Mouse (Mus musculus): ENCODE results near the gene Guca2b.

Gene Guca2b

DNA sequence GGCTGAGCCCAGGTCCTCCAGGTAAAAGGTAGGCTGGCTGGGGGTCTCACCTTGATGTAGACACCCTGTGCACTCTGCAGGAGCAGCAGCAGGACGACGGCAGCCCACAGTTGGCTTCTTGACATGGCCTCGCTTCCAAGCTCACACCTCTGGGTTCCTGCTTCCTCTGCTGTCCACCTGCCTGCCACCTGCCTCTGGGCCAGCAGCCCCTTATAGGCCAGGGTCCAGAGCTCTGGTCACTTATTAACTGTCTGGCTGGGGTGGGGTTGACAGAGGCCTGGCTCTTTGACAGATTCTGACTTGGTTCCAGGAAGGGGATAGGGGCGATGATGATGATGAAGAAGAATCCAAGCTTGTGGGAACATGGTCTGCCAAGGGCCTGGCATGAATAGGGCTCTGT lies at the start of gene Guca2b:
TSS of gene Guca2b (minus strand) at position 224 of the 400 bp plus-strand sequence.
- no peak for DNase-seq (ENCODE audit: extremely low read depth, low read depth, low spot score)

DNA sequence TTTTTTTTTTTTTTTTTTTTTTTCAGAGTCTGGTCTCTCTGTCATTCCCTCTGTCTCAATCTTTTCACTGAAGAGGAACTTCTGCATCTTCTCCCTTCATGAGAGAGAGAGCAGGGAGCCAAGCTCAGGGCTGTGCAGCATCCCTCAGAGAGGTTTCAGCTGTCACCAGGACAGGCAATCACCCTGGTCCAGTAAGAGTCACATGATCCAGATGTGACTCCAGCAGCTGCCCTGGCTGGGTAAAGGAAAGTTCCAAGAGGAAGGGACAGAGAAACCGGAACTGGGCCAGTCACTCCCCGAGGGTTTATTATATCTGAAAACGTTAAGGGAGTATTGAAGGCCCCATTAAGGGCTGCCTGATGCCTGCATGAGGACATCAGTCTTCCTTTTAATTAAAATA lies 49.0 kb upstream of the Guca2b start:
- DNase-seq (ENCODE audit: extremely low read depth, low read depth, low spot score) = no peak

DNA sequence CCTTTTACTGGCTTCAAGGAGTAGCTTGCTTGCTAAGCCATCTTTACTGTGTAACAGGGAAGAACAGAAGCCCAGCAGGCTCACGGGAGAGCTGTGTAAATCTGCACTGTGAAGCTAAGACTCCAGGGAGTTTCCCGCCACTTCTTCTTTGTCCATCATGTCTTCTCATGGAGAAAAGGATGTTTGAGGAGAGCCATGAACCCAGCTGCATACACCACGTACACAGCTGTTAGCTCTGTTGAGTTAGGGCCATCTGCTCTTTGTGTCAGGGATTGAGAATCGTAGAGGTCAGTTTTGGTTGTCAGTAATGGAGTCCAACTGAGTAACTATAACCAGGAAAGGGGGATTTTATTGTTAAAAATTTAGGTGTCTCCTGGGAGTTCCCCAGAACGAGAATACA lies 48.6 kb upstream of the Guca2b start:
- DNase-seq (ENCODE audit: extremely low read depth, low read depth, low spot score) = no peak

DNA sequence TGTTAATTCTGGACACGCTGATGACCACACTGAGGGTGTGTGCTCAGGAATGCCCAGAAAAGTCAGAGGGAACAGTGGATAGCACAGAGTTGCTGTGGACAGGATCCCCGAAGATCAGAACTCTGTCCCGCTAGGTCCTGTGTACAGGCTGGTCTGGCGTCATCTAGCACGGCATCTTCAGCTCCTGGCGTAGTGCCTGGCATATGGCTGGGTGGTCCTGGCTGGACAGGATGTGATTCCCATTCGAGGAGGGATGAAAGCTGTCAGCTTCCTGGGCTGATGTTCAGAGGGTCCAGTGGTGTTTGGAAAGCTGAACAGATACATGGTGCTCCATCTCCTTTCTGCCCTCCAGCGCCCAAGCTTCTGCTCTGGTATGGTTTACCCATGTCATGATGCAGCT lies 45.2 kb upstream of the Guca2b start:
- DNase-seq (ENCODE audit: extremely low read depth, low read depth, low spot score) = no peak

DNA sequence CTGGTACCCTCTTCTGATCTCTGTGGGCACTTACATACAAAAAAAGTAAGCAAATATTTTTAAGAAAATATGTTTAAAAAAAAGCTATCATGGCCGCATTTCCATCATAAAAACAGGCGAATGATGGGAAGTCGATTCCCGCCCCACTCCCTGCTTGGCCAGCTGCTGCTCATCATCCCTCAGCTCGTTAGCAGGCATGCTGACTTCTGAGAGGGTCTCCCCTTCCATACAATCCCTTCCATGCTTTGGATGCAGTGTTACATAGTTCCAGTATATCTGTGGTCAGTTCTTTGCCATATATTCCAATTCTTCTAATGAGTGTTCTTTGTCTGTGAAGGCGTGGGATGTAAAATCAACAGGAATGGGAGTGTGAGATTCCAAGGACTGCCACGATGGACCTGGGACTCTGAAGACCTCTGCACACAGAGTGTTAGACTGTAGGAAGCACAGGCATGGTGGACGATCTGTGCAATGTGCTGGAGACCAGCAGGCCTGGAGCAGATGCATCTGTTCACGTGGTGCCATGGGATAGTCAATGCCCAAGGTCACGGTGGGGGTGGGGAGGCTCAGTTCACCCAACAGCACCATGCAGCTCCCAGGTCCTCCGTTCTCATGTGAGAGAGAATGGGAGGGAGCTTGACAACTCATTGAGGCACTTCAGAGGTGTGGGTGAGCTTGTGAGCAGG lies 42.7 kb upstream of the Guca2b start:
- DNase-seq (ENCODE audit: extremely low read depth, low read depth, low spot score) = no peak

DNA sequence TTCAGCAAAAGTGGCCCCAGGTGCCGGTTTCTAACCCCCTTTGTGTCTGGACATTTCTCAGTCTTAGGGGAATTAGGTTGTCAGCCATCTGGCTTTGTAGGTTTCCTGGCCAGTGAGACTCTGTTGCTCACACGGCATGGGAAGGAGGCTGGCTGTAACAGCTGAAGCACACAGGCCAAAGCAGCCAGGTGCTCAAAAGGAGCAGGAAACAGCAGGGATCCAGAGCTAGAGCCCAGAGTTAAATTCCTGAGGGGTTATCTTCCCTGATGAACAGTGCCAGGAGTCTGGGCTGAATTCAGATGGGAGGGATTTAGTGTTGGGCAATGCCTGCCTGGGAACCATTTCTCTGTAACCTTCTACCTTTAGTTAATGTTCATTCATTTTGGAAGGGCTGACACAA lies 39.6 kb upstream of the Guca2b start:
- peak; percentile 13 for DNase-seq (ENCODE audit: extremely low read depth, low read depth, low spot score)

DNA sequence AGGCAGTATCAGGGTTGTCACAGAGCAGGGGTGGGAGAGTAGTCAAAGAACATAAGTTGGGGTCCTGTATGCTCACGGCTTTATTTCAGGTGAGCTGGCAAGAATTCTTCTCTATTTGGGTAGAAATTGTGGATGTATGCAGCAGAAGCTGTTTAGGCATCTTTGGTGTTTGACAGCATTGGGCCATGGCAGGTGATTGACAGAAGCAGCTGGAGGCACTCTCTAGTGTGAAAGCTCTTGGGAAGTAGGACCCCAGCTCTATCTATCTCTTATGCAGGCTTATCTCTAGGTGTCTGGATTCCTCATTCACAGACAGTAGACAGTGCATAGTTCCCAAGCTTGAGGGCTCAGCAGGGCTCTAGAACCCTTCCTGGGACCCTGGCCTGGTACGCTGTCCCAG lies 27.0 kb upstream of the Guca2b start:
- DNase-seq (ENCODE audit: extremely low read depth, low read depth, low spot score) = no peak

DNA sequence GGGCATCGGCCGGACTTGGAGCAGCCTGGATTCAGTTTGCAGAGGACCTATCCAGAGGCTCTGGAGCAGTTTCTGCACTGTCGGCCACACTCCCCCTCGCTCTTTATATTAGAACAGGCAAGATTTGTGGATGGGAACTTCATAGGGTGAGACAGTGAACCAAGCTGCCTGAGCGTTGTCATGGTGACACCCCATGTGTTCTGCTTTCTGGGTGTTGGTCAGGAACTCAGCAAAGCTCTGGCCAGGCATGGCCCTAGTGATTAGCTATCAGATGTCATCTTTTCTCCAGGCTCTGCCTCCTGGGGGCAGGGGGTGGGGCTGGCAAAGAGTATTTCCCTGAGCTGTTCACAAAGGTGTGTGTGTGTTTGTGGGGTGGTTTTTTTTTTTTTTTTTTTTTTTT lies 23.8 kb upstream of the Guca2b start:
- DNase-seq (ENCODE audit: extremely low read depth, low read depth, low spot score) = no peak

DNA sequence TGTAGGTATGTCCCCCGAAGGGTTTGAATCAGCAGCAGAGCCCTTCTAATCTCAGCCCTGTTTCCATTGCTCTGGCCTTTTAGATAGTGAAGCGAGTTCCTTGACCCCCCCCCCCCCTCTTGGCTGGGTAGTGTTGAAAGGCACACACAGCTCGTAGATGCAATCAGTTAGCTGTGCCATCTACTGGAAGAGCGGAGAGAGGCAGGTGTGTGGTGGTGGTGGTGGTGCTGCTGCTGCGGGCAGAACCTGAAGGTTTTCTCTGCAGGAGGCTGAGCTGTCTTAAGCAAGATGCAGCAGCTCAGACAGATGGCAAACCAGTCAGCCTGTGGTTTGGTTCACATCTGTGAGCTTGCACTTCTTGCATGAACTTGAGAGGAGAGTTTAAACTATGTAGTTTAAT lies 13.9 kb upstream of the Guca2b start:
- DNase-seq (ENCODE audit: extremely low read depth, low read depth, low spot score) = no peak

DNA sequence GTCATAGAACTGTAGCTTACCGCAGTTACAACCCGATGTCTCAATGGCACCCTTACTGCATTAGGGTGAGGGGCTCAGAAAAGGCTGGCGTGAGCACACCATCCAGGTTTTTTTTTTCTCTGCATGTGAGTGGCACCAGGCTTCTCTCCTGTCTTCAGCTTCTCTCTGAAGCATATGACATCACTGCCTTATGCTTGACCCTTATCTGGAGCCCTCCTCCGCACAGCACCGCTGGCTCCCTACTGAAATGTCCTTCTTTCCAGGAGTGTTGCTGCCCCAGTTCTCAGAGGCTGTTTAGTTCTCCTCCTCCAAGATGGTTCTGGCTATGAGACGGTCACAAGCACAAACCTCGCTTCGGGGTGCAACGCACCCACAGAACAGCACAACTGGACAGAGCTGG lies 12.4 kb upstream of the Guca2b start:
- no peak for DNase-seq (ENCODE audit: extremely low read depth, low read depth, low spot score)

DNA sequence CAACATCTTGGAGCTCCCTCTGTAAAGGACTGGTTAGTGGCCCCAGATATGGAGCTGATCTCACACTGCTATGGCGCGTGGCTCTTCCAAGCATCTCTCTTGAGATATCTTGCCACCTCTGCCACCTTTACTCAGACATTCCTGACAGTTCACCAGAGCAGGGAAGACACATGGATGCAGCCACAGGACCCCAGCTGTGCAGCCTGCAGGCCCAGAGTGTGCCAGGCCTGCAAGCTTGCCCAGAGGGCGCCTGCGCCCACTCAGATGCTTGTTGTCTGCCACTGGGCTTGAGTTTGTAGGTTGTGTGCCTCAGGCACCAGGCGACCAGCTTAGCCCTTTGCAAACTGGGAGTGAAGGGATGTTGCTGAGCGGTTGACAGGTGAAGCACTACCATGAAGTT lies 12.0 kb upstream of the Guca2b start:
- no peak for DNase-seq (ENCODE audit: extremely low read depth, low read depth, low spot score)

DNA sequence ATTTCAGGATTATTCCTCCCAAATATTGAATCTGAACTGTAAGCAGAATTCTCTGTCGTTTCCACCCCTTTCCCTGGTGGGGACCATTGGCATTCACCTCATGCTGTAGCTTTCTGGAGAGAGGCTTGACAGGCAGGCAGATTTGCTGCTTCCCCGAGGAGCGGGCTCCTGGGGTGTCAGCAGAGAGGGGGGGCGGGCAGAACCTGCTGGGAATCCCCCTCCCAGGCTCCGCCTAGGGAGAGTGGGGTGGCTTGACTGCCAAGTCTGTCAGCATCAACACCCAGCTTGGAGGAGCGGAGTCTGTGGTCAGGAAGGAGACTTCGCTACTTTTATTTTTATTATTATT lies 11.4 kb upstream of the Guca2b start:
- no peak for DNase-seq (ENCODE audit: extremely low read depth, low read depth, low spot score)

DNA sequence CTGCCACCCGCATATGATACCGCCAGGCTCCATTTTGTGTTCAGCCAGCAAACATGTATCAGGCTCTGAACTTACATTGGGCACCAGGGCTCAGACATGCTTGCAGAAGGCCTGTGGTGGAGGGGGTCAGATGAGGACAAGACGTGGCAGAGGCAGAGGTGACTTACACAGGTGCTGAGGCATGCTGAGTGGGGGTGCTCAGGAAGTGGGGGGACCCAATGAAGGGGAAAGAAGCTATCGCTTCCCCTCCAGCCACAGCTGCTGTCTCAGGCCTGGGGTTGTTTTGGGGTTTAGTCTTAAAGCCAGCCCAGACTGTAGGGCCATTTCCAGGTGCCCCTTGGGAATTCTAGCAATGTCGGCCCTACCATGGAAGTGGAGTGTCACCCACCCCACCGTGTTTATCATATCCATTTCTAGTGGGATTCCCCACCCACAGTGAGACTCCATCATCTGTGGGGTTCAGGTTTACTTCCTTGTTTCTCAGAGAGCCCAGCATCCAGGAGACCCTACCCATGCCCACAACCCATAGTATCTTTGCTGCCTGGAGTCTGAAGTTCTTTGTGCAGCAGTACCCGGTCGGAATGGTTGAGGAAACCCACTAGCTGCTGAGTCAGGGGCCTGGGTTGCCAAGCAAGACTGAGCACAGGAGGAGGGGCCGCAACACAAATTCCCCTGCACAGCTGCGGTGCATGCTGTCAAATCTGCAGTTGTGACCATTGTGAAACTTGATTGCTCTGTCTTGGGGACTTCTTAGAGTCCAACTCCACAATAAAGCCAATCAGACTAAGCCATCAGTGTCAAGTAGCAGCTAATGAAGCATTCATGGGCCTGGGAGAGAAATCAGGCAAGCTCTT lies 10.8 kb upstream of the Guca2b start:
- DNase-seq (ENCODE audit: extremely low read depth, low read depth, low spot score) = no peak

DNA sequence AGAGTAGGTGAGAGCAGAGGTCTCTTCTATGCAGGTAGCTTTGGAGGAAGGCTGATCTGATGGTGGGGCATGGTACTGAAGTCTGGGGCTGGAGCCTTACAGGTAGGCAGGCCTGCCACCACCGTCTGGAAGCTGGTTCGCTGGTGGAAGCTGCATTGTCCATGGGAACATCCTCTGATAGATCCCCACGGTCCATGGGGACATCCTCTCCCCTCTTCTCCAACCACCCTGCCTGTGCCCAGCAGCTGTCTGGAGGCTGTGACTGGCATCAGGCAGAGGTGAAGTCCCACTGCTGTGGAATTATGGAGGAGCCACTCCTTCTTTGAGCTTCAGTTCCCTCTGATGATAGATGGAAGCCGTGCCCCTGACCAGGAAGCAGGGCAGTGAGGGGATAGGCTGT lies 9.8 kb upstream of the Guca2b start:
- no peak for DNase-seq (ENCODE audit: extremely low read depth, low read depth, low spot score)

DNA sequence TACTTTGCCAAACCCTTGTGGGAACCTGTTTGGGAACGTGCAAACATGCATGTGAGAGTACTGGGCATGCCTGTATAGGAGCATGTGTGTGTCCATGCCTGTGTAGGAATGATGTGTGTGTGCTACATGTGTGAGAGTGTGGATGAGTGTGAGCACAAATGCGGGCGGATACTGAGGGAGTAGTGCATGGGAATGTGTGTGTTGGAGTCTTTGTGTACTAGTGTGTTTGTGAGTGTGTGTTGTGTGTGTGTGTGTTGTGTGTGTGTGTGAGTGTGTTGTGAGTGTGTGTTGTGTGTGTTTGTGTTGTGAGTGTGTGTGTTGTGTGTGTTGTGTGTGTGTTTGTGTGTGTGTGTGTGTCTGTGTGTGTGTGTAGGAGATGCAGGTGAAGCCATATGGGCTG lies 9.4 kb upstream of the Guca2b start:
- DNase-seq (ENCODE audit: extremely low read depth, low read depth, low spot score) = no peak

DNA sequence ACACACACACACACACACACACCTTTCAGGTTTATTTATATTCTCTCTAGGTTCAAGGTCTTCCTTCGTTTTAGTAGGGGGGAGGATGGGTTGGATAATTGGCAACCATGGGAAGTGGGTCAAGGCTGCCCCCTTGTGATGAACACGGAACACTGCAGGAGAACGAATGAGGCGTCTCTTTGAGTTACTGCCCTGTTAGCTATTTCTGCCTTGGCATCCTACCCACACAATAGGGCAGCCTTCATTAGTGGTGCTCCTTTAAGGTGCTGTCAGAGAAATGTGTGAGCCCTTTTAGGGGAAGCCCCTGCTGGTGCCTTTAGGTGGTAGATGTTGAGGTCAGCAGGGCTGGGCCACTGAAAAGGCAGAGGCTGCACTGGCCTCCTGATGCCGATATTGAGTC lies 8.7 kb upstream of the Guca2b start:
- no peak for DNase-seq (ENCODE audit: extremely low read depth, low read depth, low spot score)

DNA sequence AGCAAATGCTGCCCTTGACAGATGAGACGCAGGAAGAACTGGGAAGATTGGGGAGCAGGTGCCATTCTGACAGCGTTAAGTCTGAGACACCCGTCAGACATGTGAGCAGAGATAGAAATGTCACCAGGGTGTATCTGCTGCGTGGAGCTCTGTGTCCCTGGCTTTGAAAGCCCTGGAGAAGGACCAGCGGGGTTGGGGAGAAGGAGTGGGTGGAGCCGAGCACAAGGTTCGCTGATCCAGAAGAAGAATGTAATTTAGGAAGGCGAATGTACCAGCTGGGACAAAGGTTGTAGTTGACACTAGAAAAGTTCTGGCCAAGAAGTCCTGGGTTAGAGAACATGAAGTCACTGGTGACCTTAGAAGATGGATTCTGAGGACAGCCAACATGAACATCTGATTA lies 7.4 kb upstream of the Guca2b start:
- no peak for DNase-seq (ENCODE audit: extremely low read depth, low read depth, low spot score)

DNA sequence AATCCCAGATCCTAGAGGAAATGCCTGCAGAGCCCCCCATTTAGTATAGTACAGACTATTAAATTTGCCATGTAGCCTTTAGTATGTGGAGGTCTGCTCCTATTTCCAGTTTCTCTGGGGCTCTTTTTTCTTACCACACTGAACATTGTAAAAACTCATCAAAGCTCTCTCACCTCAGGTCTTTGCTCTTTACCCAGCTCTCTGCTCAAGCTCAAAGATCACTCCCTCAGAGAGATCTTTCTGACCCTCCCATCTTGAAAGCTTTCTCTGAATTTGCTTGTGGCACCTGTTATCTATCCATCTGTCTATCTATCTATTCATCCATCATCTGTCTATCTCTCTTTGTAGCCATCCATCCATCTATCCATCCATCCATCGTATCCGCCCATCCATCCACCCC lies 6.4 kb upstream of the Guca2b start:
- no peak for DNase-seq (ENCODE audit: extremely low read depth, low read depth, low spot score)

DNA sequence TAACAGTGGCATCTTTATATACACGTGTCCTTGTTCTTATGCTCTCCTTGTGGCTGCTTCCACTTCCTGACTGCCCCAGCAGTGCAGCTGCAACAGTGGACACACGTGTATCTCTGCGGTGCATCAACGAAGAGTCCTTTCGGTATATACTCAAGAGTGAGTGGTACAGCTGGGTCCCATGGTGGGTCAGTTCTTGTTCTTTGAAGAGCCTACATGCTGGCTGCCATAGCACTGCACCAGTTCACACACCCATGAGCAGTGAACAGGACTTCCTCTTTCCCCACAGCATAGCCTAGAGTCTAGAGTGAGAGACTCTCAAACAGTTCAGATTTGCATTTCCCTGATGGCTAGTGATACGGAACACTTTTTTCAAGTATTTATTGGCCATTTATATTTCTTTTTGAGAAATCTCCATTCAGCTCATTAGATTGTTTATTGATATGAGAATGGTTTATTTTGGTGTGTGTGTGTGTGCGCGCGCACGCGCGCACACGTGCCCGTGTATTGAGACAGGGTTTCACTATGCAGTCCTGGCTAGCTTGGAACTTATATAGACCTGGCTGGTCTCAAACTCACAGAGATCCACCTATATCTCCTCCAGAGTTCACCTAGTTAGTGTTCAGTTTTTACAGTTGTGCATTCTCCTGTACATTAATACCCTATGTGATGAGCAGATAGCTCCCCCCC lies 4.8 kb upstream of the Guca2b start:
- DNase-seq (ENCODE audit: extremely low read depth, low read depth, low spot score) = no peak

DNA sequence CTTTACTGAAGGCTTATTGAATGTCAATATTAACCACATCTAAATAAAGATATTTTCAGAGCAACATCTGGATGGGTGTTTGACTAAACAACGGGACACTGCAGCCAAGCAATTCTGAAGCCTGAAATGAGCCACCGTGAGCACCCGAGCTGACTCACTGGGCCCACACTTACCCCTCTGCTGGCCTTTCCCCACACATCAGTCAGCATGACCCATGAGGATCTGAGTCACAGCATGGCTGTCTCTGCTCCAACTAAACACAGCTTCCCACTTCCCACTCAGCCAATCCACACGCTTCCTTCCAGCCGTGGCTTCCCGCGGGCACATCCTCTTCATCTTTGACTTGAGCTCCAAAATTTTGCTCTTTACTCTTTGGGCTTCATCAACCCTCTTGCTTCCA lies 4.2 kb upstream of the Guca2b start:
- no peak for DNase-seq (ENCODE audit: extremely low read depth, low read depth, low spot score)

DNA sequence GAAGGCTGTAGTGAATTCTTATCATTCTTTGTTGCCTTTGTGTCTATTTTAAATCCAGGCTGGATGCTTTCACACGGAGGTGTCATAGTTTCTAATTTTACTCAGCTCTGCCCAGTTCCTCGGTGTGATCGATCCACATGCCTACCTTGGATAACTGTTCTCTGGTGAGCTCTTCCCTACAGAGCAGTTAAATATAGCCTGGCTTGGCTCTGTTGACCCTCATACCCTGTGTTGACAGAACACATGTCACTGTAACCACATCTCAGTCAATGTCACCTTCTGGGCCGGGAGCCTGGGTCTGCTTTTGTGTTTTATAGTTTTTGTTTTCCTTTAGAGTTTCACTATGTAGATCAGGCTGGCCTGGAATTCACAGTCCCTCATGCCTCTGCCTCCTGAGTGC lies 3.4 kb upstream of the Guca2b start:
- DNase-seq (ENCODE audit: extremely low read depth, low read depth, low spot score) = no peak

DNA sequence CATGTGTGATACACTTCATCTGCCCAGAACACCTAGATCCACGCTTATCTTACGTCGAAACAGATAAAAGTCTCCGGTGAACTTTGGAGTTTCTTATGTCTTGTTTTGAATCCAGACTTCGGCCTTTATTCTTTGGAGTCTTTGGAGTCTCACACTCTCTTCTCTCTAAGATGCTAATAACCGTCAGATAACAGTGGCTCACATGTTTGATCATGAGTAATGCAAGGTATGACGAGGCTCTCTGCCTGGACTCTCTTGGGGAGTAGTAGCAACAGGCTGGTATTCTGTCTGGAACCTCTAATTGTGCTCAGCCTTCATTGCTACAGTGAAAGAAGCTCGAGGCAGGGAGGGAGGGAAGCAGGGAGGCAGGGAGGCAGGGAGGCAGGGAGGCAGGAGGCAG lies 1.3 kb upstream of the Guca2b start:
- no peak for DNase-seq (ENCODE audit: extremely low read depth, low read depth, low spot score)
